Mouse (Mus musculus) left cerebral cortex, postnatal 10 days (tissue): ENCODE results near the gene Adgrv1. TPM values are rescaled to one million over a fixed set of nuclear protein-coding genes. Genes with fewer than 3 reads are reported as not detected.
A peak's percentile ranks its signal among the peaks of the same experiment; 100 is the strongest.

Source experiments
- DNase-seq, 2 experiments: peaks; one replicate each; pipeline ENCODE4 v3.0.0; 2021 to 2022; ENCODE audit warnings: low spot score in 2 of 2, mixed read lengths in 1 of 2; ENCODE audit errors: extremely low spot score in 1 of 2
- intact Hi-C: fragments of 180-260 bp; cut with DNase I; formaldehyde crosslinking; loops from one replicate; pipeline ENCODE4 v1.15.1; 2025
- total RNA-seq, 2 experiments: library from RNA; stranded (reverse); gene quantifications; 2 replicates each; pipeline ENCODE4 v1.2.3; 2021

Gene Adgrv1
- total RNA-seq, 2 experiments from 2014 or later, result 3.6 to 4.2 TPM

DNA sequence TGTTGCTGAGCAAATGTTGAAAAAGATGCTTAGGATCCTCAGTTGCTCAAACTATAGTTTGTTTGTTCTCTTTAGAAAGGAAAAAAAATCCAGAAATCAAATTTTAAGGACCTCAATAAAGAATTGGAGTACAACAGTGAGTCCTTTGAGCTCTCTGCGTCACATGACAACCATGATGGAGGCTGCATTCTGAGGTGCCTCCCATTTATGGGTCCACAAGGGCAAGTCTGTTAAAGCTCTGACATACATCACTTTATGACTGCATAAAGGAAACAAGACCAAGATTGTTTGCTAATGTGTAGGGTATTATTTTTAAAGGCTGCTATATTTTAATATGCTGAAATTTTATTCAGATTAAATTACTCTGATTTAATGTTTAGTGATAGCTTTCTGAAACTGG lies 410.6 kb downstream of the Adgrv1 start:
- DNase-seq, result no peak
- intact Hi-C loops, result no loop called here

DNA sequence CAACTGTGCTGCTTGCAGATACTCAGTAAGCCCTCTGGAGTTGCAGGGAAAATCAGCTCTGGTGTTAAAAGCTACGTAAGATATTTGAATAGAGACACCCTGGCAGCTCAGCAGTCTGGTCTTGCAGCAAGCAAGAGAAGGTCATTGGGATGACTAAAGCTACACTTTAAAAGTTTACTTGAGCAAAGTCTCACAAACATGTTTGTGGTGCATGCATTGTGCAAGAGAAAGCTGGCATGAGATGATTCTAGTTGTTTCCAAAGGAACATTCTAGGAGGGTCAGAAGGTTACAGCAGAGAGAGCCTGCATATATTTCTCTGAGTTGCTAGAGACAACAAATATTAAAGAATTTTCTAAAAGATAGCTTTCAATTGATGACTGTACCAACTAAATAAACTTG lies 421.5 kb downstream of the Adgrv1 start:
- intact Hi-C loops, result no loop called here
- no peak for DNase-seq

DNA sequence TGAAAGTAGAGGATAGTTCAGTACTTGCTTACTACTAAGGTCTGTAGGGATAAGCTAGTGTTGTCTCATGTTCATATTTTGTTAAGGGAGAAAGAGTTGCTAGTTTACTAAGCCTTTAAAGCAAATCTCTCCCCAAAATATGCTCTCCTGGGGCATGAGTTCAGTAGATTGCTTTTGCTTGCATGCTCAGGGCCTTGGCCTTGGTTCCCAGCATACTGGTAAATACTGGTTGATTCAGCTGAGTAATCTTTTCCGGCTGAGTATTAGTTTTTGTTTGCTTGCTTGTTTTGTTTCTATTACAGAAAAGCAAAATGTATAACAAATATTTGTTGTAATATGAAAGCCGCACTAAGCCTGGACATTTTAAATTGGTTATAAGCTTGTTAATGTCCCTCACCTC lies 422.4 kb downstream of the Adgrv1 start:
- no peak for DNase-seq
- intact Hi-C loops, result no loop called here

DNA sequence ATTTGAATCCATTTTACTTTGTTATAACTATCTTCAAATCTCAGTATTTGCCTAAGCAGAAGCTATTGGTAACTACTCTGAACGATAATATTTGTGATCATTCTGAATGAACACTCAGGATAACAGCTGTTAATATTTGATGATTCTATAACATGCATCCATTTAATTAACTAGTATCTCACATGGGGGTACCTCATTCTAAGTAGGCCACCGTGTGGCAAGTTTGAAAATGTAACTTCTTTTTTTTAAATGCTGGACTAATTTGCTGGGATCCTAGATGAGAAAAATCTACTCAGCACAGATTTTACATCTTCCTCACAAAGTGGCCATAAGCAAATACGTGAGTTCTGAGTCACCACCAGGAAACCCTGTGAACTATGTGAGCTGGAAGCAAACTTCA lies 423.1 kb downstream of the Adgrv1 start:
- intact Hi-C loops, result no loop called here
- no peak for DNase-seq

DNA sequence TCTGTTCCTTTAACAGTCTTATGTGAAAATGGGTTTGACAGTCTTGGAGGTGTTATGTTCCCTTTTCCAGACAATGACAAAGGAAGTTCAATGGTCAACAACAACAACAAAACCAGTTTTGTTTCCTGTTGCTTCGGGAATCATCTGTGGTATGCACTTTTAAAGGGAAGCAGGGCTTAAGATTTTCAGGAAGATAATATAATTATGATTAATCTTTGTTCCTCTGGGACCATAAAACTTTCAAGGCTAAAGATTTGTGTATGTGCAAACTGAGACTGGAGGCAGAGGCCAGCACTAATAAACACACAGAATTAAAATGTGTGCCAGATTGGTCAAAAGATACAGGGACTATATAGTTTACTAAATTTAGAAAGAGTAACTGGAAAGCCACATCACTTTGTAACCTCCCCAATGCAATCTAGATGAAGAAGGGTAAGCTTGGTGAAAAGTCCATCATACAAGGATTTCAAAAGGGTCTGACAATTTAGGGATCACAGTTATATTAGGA lies 424.8 kb downstream of the Adgrv1 start:
- intact Hi-C loops, result no loop called here
- DNase-seq, result no peak

DNA sequence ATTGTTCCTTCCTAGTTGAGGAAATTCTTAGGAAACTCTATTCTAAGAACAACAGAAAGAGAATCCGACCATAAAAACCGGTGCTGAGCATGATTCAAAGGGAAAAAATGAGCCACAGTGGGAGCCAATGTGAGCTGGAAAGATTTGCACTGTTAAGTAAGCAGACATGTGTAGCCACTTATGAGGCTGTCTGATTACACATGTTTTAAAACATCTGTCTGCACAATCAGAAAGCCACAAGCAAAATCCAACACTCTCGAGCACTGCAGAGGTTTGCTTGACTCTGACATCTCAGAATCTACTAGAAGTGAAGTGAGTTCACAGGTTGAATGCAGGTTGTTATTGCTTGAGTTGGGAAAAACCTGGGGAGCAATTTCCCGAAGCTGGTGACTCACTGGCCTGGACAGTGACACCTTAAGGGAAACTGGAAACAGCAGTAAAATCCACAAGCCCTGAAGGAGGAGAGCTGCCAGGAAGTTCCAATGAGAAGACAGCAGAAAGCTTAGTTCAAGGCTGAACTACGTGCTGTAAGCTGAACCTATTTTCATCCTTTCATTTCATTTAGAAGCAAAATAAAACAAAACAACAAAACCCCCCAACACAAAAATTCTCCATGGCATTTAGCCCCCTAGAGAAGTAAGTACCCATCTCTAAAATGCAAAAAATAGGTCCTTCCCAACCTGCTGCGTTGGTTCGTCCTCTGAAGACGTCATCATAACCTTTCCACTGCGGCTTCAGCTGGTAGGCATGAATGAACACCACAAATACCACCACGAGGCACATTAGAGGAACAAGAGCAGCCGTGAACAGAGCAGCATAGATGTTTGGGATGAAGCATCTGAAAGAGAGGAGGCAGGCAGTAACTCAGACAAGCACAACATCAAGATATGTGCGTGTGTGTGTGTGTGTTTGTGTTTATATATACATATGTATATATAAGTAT lies 450.7 kb downstream of the Adgrv1 start:
- DNase-seq, result no peak
- intact Hi-C loops, result no loop called here

DNA sequence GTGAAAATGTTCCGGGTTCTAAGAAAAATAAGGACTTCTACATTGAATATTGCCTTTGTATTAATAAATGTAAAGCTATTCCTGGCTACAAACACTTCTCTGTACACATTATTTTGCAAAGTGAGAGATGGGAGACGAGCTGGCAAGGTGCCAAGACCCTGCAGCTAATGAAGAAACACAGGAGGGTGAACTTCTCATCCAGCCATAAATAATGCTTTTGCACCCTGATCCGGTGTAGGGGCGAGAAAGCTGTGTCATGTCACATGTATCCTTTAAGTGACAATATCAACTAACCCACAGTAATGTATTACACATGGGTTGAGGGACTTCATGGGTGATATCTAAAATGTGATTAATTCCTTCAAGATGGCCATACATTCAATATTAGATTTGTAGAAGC lies 451.5 kb downstream of the Adgrv1 start:
- intact Hi-C loops, result no loop called here
- DNase-seq, result peak in 1 of 2 experiments; percentile 21

GRCm38 (mm10) chr13:81176820-81177219 lies 456.1 kb downstream of the Adgrv1 start:
- no peak for DNase-seq
- intact Hi-C loops, result no loop called here

DNA sequence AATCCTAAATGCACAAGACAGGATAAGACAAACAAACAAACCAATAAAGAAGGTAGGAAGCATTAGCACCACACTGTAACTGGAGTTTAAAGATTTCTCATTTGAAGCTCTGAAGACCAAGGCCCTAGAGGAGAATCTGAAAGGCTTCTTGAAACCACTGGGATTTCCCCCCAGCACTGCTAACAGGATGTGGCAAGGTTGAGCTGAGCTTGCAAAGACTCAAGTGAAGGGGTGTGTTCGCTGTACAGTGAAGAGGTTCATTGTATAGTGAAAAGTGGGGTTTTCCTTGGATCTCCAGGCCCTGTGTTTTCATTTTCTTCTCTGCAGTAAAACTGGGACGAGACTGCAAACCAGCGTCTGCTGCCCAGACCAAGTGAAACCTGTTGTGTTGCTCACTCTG lies 456.9 kb downstream of the Adgrv1 start:
- intact Hi-C loops, result no loop called here

DNA sequence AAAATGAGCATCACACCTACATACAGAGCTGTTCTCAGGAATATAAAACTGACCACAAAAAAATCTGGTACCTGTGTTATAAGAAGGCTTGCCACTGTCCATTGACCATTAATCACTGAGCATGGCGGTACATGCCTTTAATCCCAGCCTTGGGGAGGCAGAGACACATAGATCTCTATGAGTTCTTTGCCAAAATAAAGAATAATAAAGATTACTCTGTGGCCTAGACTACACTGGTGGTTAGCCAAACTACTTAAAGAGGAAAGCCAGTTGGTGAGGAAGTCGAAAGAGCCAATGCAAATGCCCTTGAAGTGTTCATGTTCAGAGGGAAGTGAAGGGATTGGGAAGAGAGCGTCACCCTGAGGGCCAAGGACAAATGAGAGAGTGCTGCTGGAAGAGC lies 461.8 kb downstream of the Adgrv1 start:
- intact Hi-C loops, result no loop called here
- DNase-seq, result no peak

More for the DNA sequence above, 456.9 kb downstream of the Adgrv1 start:
- no peak for DNase-seq

- no peak for DNase-seq
- intact Hi-C loops, result loop anchor here (10.0 kb wide), 1 partner anchor 197 kb away; no protein-coding TSS in a partner anchor
Measured at GRCm38 (mm10) chr13:81167450-81167849, 465.5 kb downstream of the Adgrv1 start.

GRCm38 (mm10) chr13:81159808-81160207 lies 473.1 kb downstream of the Adgrv1 start:
- intact Hi-C loops, result loop anchor here (5.0 to 10.0 kb wide), 2 partner anchors 205 to 278 kb away; partner anchors contain the start of gene Arrdc3
- DNase-seq, result no peak

DNA sequence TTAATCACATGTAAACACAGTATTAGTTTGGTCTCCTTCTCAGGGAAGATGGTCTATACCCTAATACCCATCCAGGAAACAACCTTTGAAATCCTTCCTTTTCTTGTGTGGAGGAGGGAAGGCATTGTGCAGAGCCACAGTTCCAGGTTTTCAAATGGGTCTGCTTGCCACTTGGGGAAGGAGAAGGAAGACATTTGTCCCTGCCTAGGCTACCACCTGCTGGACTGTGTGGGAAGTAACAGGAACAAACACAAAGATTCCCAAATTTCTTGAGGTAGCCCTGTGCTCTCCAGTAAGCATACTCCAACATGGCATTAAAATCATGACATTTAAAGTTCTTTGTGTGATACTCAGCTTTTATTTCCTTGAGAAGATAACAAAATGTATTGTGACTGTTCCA lies 477.6 kb downstream of the Adgrv1 start:
- peak; percentile 13 to 47 for DNase-seq
- intact Hi-C loops, result loop anchor here (5.0 kb wide), 1 partner anchor 273 kb away; the partner anchor contains the start of gene Arrdc3

- intact Hi-C loops, result no loop called here
- DNase-seq, result no peak
Measured at GRCm38 (mm10) chr13:81144434-81144833, 488.5 kb downstream of the Adgrv1 start.

DNA sequence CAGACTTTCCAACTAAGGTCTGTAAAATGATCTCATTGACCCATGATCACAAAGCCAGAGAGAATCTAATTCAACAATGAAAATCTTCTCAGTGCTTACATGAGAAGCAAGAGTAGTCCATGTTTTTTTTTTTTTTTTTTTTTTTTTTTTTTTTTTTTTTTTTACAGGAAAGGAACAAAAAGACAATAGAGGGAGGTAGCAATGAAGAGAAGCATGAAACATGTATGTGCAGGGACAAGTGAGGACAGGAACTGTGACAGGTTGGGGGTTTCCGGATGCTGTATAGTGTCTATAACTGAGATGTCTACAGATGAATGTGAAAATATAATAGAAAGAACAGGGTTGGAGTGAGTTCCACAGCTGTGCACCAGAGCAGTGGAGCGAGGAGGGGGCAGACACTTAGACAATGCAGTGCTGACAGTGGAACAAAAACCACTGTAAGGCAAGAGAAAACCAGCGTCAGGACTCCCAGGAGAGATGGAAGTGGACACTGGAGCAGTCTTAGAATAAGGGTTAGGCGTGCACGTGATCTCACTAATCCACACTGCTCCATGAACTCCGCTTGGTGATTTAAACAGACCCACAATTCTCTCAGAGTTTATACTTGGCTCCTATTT lies 490.6 kb downstream of the Adgrv1 start:
- intact Hi-C loops, result no loop called here
- DNase-seq, result no peak

DNA sequence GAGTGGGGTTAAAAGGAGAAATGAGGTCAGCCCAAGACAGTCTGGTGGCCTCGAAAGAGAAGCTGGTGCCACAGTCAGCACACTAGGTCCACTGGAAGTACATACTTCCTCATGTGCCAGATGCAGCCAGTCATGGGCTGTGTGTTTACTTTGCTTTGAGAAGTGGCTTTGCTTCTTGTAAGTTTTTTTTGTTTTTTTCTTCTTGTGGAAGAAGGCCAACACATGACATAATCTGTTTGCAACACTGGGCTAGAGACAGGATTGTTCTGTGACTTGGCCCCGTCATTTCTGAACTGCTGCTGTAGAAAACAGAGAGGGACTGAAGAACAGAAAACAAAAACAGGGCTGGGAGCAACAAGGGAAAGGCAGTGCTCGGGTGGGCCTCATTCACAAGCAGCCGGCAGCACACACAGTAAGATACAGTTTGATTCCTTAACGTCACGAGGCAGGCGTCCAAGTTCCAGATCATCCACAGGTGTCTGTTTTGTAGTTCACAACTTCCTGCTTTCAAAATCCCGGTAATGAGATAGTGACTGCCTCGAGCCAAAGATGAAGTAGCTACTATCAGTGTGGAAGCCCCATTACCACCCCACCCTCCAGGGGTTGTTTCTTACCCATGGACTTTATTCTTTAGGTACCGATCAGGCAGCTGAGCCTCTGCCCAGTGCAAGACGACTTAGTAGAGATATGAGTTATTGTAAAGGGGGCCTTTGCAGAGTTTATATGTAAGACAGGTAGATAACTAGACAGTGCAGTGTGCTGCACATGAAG lies 496.1 kb downstream of the Adgrv1 start:
- DNase-seq, result peak; percentile 4 to 44
- intact Hi-C loops, result no loop called here

DNA sequence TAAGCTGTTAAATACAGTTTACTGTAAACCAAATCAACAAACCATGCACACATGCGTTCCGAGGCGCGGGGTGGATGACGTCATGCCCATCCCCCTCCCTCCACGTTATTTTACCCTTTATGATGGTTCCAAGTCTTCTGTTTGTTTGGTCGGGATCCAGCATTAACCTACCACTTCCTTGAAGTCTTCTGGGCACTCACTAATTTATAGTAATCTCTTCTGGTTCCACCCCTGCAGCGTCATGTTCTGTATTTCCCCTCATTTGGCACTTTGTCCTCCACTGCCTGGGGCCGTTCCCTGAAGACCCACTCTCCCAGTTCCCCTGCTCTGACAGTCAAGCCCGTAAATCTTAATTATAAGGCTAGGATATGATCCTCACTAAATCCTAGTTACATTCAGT lies 497.0 kb downstream of the Adgrv1 start:
- intact Hi-C loops, result no loop called here
- no peak for DNase-seq

DNA sequence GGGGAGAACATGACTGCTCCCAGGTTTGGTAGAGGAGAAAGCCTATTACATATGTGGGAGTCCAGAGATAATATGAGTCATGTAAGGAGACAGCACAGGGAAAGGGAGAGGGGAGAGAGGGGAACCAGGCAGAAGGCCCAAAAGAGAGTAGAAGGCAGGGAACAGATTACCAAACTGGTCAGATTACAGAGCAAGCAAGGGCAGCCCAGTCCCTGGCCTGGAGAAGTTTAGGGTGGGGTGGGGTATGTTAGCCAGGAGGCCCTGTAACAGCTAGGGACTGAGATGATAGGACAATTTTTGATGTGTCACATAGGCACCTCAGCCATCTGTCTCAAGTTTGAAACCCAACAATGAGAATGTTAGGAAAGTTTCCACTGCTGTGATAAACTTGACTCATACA lies 498.5 kb downstream of the Adgrv1 start:
- DNase-seq, result no peak
- intact Hi-C loops, result no loop called here

- DNase-seq, result no peak
- intact Hi-C loops, result no loop called here
Measured at GRCm38 (mm10) chr13:81133336-81133735, 499.6 kb downstream of the Adgrv1 start.
